Mouse (Mus musculus) gastrocnemius, postnatal 36 days (tissue): ENCODE measurements around the gene Prr12. TPM values are rescaled to one million over a fixed set of nuclear protein-coding genes. Genes with fewer than 3 reads are reported as not detected.
"Not testable (repeated sequence)": the region's sequence is repeated elsewhere in the genome, so short reads cannot be mapped to it uniquely, and the experiment has no call there.

Experiments
- DNase-seq, 2 experiments: peaks; one replicate each; pipeline ENCODE4 v3.0.0; 2022
- intact Hi-C: fragments of 180-260 bp; cut with DNase I; formaldehyde crosslinking; loops from one replicate; pipeline ENCODE4 v1.15.1; 2025
- total RNA-seq, 2 experiments: library from RNA; stranded (reverse); gene quantifications; 2 replicates each; pipeline ENCODE4 v1.2.3; 2021

Prr12 gene
- total RNA-seq, 2 experiments from 2014 or later = 11.3 to 14.1 TPM

DNA sequence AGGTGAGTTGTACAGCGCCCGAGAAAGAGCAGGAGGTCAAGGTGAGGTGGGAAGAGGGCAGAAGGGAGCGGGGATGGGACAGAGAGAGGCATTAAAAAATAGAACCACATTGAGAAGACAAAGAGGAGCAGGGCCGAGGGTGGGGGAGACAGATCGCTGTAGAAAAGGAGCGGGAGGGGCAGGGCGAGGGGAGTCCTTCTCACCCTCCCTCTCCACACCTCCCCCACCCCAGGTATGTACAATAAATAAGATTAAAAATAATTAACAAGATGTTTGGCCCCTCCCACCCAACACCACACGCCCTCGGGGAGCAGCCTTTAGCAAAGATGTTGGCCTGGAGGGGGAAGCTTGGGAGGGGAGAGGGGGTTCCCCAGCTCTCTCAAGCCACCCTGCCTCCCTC, 24.9 kb downstream of the Prr12 start:
- intact Hi-C loops = no loop called here
- DNase-seq = no peak

DNA sequence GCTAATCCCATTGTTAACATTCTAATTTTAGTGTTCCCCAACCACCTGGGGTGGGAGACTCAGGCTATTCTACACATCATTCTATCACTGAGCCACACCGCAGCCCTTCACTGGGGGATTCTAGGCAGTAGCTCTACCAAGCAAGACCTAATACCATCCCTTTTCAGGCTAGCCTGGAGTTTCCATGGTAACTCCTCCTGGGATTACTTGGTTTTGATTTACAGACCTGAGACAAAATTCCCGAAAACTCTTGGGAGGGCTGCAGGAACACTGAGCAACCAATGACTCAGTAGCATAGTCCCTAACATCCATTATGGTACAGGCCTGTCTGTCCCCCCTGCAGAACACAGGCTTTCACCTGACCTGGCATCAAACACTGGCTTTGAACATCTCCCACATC, 26.4 kb downstream of the Prr12 start:
- intact Hi-C loops = no loop called here
- no peak for DNase-seq

- intact Hi-C loops = no loop called here
These were observed 27.0 kb downstream of the Prr12 start for GRCm38 (mm10) chr7:45025601-45026220.

GRCm38 (mm10) chr7:45024281-45025248, 28.1 kb downstream of the Prr12 start:
- no peak for DNase-seq
- intact Hi-C loops = no loop called here

More at GRCm38 (mm10) chr7:45025601-45026220, 27.0 kb downstream of the Prr12 start:
- DNase-seq = no peak

GRCm38 (mm10) chr7:45023711-45024110, 29.0 kb downstream of the Prr12 start:
- DNase-seq, intact Hi-C loops: not testable (repeated sequence)

DNA sequence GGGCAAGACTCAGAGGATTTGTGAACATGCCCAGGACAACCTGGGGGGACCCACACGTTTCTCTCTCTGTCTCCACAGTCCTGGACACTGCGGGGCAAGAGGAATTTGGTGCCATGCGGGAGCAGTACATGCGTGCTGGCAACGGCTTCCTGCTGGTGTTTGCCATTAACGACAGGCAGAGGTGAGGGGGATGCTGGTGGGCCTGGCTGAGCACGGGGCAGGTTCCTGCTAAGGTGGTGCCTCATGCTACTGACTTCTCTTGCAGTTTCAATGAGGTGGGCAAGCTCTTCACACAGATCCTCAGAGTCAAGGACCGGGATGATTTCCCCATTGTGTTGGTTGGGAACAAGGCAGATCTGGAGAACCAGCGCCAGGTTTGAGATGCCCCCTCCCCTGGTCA, 32.5 kb downstream of the Prr12 start:
- intact Hi-C loops = no loop called here
- DNase-seq = no peak

GRCm38 (mm10) chr7:45019031-45019571, 33.6 kb downstream of the Prr12 start:
- DNase-seq = peak; percentile 72 to 74
- intact Hi-C loops = loop anchor here (2.0 kb wide), 1 partner anchor 34 kb away; the partner anchor contains the start of gene Prr12

- DNase-seq = peak; percentile 82 to 91
- intact Hi-C loops = loop anchor here (2.0 kb wide), 1 partner anchor 35 kb away; the partner anchor contains the start of gene Prr12
These were observed 35.2 kb downstream of the Prr12 start, which contains the start of gene Rras for GRCm38 (mm10) chr7:45017242-45018061. Gene Rras (plus strand): TSS chr7:45017961.

GRCm38 (mm10) chr7:45016761-45017160, 35.9 kb downstream of the Prr12 start:
- intact Hi-C loops = no loop called here
- DNase-seq = no peak

GRCm38 (mm10) chr7:45015957-45016612, 36.6 kb downstream of the Prr12 start, which contains the start of gene Scaf1:
Gene Scaf1 (minus strand): TSS chr7:45016363.
- DNase-seq = peak; percentile 98 to 99
- intact Hi-C loops = no loop called here

DNA sequence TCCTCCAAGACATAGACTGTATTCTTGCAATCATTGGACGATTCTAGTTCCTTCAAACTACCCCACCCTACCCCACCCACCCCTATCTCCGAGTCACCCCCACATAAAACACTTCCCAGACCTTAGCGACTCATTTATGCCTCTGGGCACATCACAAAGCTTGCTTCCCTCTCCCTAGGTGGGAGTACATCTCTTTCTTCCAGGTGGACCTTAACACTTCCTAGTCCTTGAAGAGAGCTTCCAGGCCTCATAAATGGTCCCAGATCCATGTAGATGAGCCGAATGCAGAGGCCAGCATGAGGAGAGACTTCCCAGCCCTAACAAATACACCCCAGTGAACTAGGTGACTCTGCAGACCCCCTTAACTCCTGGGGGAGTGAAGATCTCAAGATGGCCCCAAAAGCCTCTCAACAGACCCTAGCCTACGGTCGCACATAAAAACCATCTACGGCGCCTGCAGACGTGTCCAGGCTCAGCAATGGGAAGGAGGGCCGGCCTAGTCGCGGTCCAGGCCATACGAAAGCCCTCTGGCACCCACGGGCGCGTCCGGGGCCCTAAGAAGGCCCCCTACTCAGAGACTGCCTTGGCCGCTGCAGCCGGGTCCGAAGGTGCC, 37.2 kb downstream of the Prr12 start:
- intact Hi-C loops = no loop called here
- DNase-seq = no peak

- intact Hi-C loops = loop anchor here (1.0 kb wide), 1 partner anchor 14 kb away; no protein-coding TSS in a partner anchor
- DNase-seq = no peak
These were observed 38.6 kb downstream of the Prr12 start for GRCm38 (mm10) chr7:45014096-45014451.

DNA sequence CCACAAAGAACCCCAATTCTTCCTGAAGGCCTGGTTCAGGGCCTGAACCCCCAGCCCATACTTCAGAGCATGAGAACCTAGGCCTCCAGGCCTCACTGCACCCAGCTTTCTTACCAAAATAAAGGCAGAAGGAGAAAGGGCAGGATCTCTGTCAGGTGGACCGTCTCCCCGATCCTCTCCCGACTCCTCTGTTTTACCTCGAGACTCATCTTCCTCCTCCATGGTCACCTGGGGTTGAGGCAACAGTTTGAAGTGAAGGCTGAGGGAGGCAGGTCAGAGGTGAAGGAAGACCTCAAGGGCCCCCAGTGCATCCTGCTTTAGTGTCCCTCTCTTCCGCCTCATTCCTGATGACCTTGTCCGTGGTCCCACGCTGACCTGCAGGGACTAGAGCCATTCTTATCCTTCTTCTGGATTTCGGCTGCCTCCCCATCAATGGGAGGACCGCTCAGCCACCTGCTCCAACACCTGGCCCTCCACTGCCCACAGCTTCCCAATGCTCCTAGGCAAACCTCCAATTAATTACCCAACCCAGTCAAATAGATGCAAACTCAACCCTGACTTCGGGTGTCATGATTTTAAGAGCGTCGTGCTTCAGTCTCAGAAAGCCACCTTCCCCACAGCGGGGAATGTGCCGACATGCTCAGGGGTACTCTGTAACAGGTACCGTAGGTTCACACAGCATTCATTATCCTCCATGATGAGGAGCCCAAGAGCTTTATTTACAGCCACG, 39.1 kb downstream of the Prr12 start:
- no peak for DNase-seq
- intact Hi-C loops = loop anchor here (1.0 kb wide), 1 partner anchor 13 kb away; no protein-coding TSS in a partner anchor

DNA sequence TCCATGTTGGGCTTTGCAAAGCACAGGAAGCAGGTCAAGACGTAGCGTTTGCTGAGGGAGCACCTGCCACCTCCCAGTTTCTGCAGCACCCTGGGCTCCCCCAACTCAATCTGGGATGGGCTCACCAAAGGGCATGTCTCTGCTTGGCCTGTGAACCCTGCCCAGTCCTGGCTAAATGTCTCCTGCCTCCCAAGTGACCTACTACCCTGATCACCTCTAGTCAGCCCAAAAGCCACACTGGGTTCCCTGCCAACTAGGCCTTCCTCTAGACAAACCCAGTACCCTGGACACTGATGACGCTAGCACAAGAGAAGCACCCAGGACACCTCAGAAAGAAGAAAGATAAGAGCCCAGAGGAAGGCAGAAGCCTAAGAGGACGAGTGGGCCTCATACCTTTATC, 39.9 kb downstream of the Prr12 start:
- intact Hi-C loops = no loop called here
- no peak for DNase-seq

- DNase-seq = no peak
- intact Hi-C loops = no loop called here
These were observed 40.7 kb downstream of the Prr12 start for GRCm38 (mm10) chr7:45012011-45012410.

- DNase-seq = no peak
- intact Hi-C loops = no loop called here
These were observed 44.3 kb downstream of the Prr12 start for GRCm38 (mm10) chr7:45008411-45008810.

DNA sequence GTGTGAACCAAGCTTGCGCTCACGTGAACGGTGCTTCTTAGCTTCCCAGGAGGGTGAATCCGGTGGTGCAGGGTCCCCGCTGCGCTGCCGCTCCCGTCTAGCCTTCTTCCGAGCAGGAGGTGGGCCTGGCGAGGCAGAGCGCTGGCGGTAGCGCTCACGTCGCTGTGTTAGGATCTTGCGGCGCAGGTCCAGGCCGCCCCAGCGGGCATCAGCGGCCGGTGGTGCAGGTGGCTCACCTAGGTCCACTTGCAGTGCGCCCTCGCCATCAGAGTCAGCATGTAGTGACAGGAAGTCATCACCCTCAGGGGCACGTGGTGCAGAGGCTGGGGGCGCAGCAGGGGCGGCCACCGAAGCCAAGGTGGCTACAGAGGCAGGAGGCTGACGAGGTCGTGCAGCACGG, 44.8 kb downstream of the Prr12 start:
- no peak for DNase-seq
- intact Hi-C loops = no loop called here

- no peak for DNase-seq
- intact Hi-C loops = no loop called here
These were observed 45.5 kb downstream of the Prr12 start for GRCm38 (mm10) chr7:45007141-45007540.

DNA sequence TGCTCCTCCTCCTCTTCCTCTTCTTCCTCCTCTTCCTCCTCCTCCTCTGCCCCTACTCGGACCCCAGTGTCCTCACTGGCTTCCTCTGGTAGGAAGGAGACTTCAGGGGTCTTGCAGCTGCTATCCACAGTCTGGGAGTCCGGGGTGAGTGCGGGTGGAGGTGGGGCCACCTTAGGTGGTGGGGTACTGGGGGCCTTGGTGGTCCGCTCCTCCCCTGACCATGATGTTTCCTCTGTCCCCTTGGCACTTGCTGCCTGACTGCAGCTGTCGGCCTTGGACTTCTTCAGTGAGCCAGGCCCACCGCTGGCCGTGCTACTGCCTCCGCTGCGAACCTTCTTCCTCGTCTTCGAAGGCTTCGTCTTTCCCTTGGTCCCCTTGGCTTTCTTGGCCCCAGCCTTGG, 46.2 kb downstream of the Prr12 start:
- intact Hi-C loops = no loop called here
- DNase-seq = no peak
